Mouse (Mus musculus) neural tube, embryonic 11.5 days (tissue): ENCODE measurements around the gene Msi2. TPM values are rescaled to one million over a fixed set of nuclear protein-coding genes. Genes with fewer than 3 reads are reported as not detected.

Experiments used
- ATAC-seq: fragments of 200-750 bp; cut with Nextera tagmentation; 2 replicates; pipeline ENCODE4 v1.8.0; 2017; ENCODE audit warnings: moderate number of reproducible peaks, mild to moderate bottlenecking, moderate TSS enrichment, moderate library complexity; ENCODE audit not compliant: insufficient read depth, low FRiP score, low TSS enrichment
- DNase-seq: peaks from one replicate; pipeline ENCODE4 v3.0.0-alpha.2; 2015; ENCODE audit warnings: low spot score
- H3K27ac ChIP-seq: fragments of 300-500 bp; sonication (generic); 2 replicates; pipeline ENCODE4 v1.5.1; 2014; ENCODE audit warnings: low read depth, mild to moderate bottlenecking, low read length
- H3K27me3 ChIP-seq: fragments of 300-500 bp; sonication (generic); 2 replicates; pipeline ENCODE4 v1.6.1; 2014; ENCODE audit warnings: mild to moderate bottlenecking, low read length, mixed read lengths; ENCODE audit not compliant: control insufficient read depth, insufficient read depth
- H3K36me3 ChIP-seq: fragments of 300-500 bp; sonication (generic); 2 replicates; pipeline ENCODE4 v1.6.1; 2014; ENCODE audit warnings: mild to moderate bottlenecking, low read length, moderate library complexity, mixed read lengths; ENCODE audit not compliant: control insufficient read depth, insufficient read depth
- H3K4me1 ChIP-seq: fragments of 300-500 bp; sonication (generic); 2 replicates; pipeline ENCODE4 v1.6.1; 2014; ENCODE audit warnings: low read length, mixed read lengths; ENCODE audit not compliant: control insufficient read depth, insufficient read depth
- H3K4me2 ChIP-seq: fragments of 300-500 bp; sonication (generic); 2 replicates; pipeline ENCODE4 v1.6.1; 2014; ENCODE audit warnings: low read depth, mild to moderate bottlenecking, moderate library complexity
- H3K4me3 ChIP-seq: fragments of 300-500 bp; sonication (generic); 2 replicates; pipeline ENCODE4 v1.5.1; 2014; ENCODE audit warnings: low read depth, low read length
- H3K9ac ChIP-seq: fragments of 300-500 bp; sonication (generic); 2 replicates; pipeline ENCODE4 v1.6.1; 2014; ENCODE audit warnings: mild to moderate bottlenecking, low read length
- H3K9me3 ChIP-seq: fragments of 300-500 bp; sonication (generic); 2 replicates; pipeline ENCODE4 v1.6.1; 2016; ENCODE audit warnings: low read length; ENCODE audit not compliant: control insufficient read depth
- WGBS: fragments of 180-500 bp; shearing (Covaris S2); extraction: QIAGEN DNeasy Blood & Tissue Kit; methylation state at CpG from one replicate; pipeline ENCODE4 v1.1.7; 2014; 5-methylcytosine and 5-hydroxymethylcytosine counted together
- polyA plus RNA-seq: library from polyadenylated mRNA; unstranded; fragments of >200 nt; fragmentation: Nextera tagmentation; extraction: Ambion mirVana; gene quantifications from 2 replicates; pipeline ENCODE4 v1.2.1, GENCODE M21; 2014

The Msi2 gene
- polyA plus RNA-seq, 1 experiment from 2014 or later, result 20.6 TPM

GRCm38 (mm10) chr11:88728508-88728890 is 10.2 kb upstream of the Msi2 start:
- DNase-seq, result peak; percentile 62
- Histone ChIP-seq H3K9me3 (no peaks in the 10 kb centered on the region), H3K36me3 (no peaks in the 10 kb centered on the region), H3K4me3 (no peak overlapping the region), H3K4me1 (peaks cover 8% of the 10 kb centered on the region; the same call in 1 of the 2 replicates), H3K4me2 (no peak overlapping the region), H3K27ac (no peak overlapping the region), H3K9ac (no peak overlapping the region), H3K27me3 (no peaks in the 10 kb centered on the region)
- WGBS, result 4% methylated on average over 6 of the region's 6 CpGs
- no peak for ATAC-seq

GRCm38 (mm10) chr11:88727768-88728507 is 9.6 kb upstream of the Msi2 start:
- Histone ChIP-seq H3K4me3 (no peak overlapping the region), H3K4me2 (no peak overlapping the region), H3K36me3 (no peaks in the 10 kb centered on the region), H3K4me1 (peaks cover 8% of the 10 kb centered on the region; the same call in 1 of the 2 replicates), H3K27ac (no peak overlapping the region), H3K27me3 (no peaks in the 10 kb centered on the region), H3K9ac (no peak overlapping the region), H3K9me3 (no peaks in the 10 kb centered on the region)
- WGBS, result 60% methylated on average over 20 of the region's 20 CpGs
- ATAC-seq, result no peak
- no peak for DNase-seq

- no peak overlapping the region for H3K4me3 ChIP-seq
- 63% methylated on average over 10 of the region's 10 CpGs for WGBS
These were observed 2.9 kb upstream of the Msi2 start for GRCm38 (mm10) chr11:88721144-88721636.

GRCm38 (mm10) chr11:88720261-88721143 is 2.2 kb upstream of the Msi2 start:
- no peak overlapping the region for H3K4me3 ChIP-seq
- DNase-seq (no peak), ATAC-seq (no peak)
- H3K4me2 ChIP-seq, result 0 out of 2 replicates have a peak overlapping the region, but pooled peaks have one; percentile 14
- H3K27me3 ChIP-seq, result no peaks in the 10 kb centered on the region
- H3K27ac ChIP-seq, result no peak overlapping the region
- peaks cover 17% of the 10 kb centered on the region for H3K4me1 ChIP-seq
- H3K36me3 ChIP-seq, result no peaks in the 10 kb centered on the region
- no peak overlapping the region for H3K9ac ChIP-seq
- no peaks in the 10 kb centered on the region for H3K9me3 ChIP-seq
- 70% methylated on average over 13 of the region's 13 CpGs for WGBS

More at GRCm38 (mm10) chr11:88721144-88721636, 2.9 kb upstream of the Msi2 start:
- DNase-seq (no peak), ATAC-seq (no peak)
- H3K9me3 ChIP-seq, result no peaks in the 10 kb centered on the region
- no peak overlapping the region for H3K4me2 ChIP-seq
- no peaks in the 10 kb centered on the region for H3K36me3 ChIP-seq
- H3K27ac ChIP-seq, result no peak overlapping the region
- H3K4me1 ChIP-seq, result peaks cover 11% of the 10 kb centered on the region; the same call in 1 of the 2 replicates
- no peaks in the 10 kb centered on the region for H3K27me3 ChIP-seq
- no peak overlapping the region for H3K9ac ChIP-seq

- no peaks in the 10 kb centered on the region for H3K36me3 ChIP-seq
- H3K9ac ChIP-seq, result no peak overlapping the region
- H3K4me1 ChIP-seq, result peaks cover 26% of the 10 kb centered on the region
- ATAC-seq (no peak), DNase-seq (no peak)
- no peaks in the 10 kb centered on the region for H3K27me3 ChIP-seq
- no peaks in the 10 kb centered on the region for H3K9me3 ChIP-seq
- peak overlapping the region; percentile 95 for H3K4me2 ChIP-seq
- 0 out of 2 replicates have a peak overlapping the region, but pooled peaks have one; percentile 20 for H3K27ac ChIP-seq
- peak overlapping the region; percentile 98; the same call in 1 of the 2 replicates for H3K4me3 ChIP-seq
- 62% methylated on average over 3 of the region's 3 CpGs for WGBS
These were observed 1.3 kb upstream of the Msi2 start for GRCm38 (mm10) chr11:88719601-88720000.

GRCm38 (mm10) chr11:88718766-88719595 is 668 bp upstream of the Msi2 start:
- H3K27ac ChIP-seq, result peak overlapping the region; percentile 79
- H3K9ac ChIP-seq, result peak overlapping the region; percentile 87
- H3K36me3 ChIP-seq, result no peaks in the 10 kb centered on the region
- peak overlapping the region; percentile 98 for H3K4me3 ChIP-seq
- H3K4me2 ChIP-seq, result peak overlapping the region; percentile 95
- DNase-seq (no peak), ATAC-seq (peak; percentile 52)
- no peaks in the 10 kb centered on the region for H3K9me3 ChIP-seq
- 4% methylated on average over 38 of the region's 38 CpGs for WGBS
- H3K27me3 ChIP-seq, result no peaks in the 10 kb centered on the region
- peaks cover 30% of the 10 kb centered on the region for H3K4me1 ChIP-seq

GRCm38 (mm10) chr11:88717644-88718049 is 666 bp downstream of the Msi2 start:
- peak overlapping the region; percentile 94 for H3K4me2 ChIP-seq
- H3K9me3 ChIP-seq, result no peaks in the 10 kb centered on the region
- H3K36me3 ChIP-seq, result peaks cover under 1% of the 10 kb centered on the region; the same call in 1 of the 2 replicates
- H3K4me1 ChIP-seq, result peaks cover 32% of the 10 kb centered on the region
- peak overlapping the region; percentile 99 for H3K9ac ChIP-seq
- H3K27ac ChIP-seq, result peak overlapping the region; percentile 89
- peak overlapping the region; percentile 98 for H3K4me3 ChIP-seq
- no peaks in the 10 kb centered on the region for H3K27me3 ChIP-seq
- WGBS, result 0% methylated on average over 20 of the region's 38 CpGs
- ATAC-seq, result peak; percentile 24
- DNase-seq, result peak; percentile 48
